Mouse (Mus musculus): ENCODE results near the gene Coch. TPM values are rescaled to one million over a fixed set of nuclear protein-coding genes. Genes with fewer than 3 reads are reported as not detected.

The Coch gene
- 0.27 to 0.80 TPM (median 0.58 TPM) in 3 of 4 replicates, not detected in the other for total RNA-seq (2023; ENCODE audit: inconsistent age)

DNA sequence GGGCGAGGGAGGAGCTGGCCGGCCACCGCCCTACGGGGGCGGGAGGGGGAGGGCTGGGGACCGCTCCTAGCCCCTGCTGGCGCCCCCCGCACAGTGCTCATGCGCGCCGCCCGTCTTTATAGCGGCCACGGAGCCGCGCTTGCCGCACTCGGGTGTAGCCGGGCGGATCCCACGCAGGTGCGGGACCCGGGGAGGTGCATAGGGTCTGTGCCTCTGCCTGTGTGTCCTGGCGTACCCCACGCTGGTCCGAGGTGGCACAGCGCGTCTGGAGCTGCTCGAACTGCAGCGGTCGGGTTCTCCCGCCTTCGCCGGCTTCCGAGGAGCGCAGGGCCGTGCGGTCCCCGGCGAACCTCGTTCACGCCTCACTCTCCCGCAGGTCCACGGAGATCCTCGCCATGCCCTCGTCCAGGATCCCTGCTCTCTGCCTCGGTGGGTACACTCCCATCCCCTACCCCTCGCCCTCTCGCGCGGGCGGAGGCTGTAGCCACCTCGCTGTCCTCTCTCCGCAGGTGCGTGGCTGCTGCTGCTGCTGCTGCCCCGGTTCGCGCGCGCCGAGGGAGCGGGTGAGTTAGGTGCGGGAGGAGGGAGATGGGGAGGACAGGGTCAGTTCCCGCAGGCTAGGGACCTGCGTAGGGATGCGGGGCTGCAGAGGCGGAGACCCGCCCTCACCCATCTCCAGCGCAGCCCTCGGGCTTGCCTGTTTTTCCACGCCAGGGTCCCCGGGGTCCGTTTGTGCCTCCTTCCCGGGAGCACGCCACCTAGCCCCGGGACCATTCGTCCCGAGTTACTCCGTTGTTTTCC is at the start of gene Coch:
Coch (plus strand) TSS at position 113 of the 801 bp plus-strand sequence.

Other genes starting within 250 kb of the Coch start
- 8.9 to 12.3 TPM (median 11.2 TPM) in 4 replicates for gene G2e3, start 245.3 kb upstream of the Coch start, total RNA-seq (2023; ENCODE audit: inconsistent age)
- 55.3 to 60.4 TPM (median 58.5 TPM) in 4 replicates for gene Scfd1, start 215.8 kb upstream of the Coch start, total RNA-seq (2023; ENCODE audit: inconsistent age)
- 18.7 to 23.6 TPM (median 21.7 TPM) in 4 replicates for gene Ap4s1, start 97.7 kb downstream of the Coch start, total RNA-seq (2023; ENCODE audit: inconsistent age)
- 45.1 to 52.0 TPM (median 51.5 TPM) in 4 replicates for gene Strn3, start 98.6 kb downstream of the Coch start, total RNA-seq (2023; ENCODE audit: inconsistent age)
- gene Hectd1, start 236.2 kb downstream of the Coch start, total RNA-seq (2023; ENCODE audit: inconsistent age), result 109 to 125 TPM (median 117 TPM) in 4 replicates